Mouse (Mus musculus) G1E-ER4 (cell line): ENCODE measurements around the gene Akap8l. TPM values are rescaled to one million over a fixed set of nuclear protein-coding genes. Genes with fewer than 3 reads are reported as not detected.

Experiments
- GATA1 ChIP-seq: IDR thresholded peaks from one replicate; pipeline ENCODE4 v1.8.0; 2012; ENCODE audit warnings: low read length, inconsistent platforms
- polyA plus RNA-seq: library from polyadenylated mRNA; stranded (reverse); fragments of >175 nt; gene quantifications from 2 replicates; pipeline ENCODE4 v1.2.3, GENCODE M21; 2012

Akap8l gene
- polyA plus RNA-seq, result 105 and 134 TPM in 2 replicates

DNA sequence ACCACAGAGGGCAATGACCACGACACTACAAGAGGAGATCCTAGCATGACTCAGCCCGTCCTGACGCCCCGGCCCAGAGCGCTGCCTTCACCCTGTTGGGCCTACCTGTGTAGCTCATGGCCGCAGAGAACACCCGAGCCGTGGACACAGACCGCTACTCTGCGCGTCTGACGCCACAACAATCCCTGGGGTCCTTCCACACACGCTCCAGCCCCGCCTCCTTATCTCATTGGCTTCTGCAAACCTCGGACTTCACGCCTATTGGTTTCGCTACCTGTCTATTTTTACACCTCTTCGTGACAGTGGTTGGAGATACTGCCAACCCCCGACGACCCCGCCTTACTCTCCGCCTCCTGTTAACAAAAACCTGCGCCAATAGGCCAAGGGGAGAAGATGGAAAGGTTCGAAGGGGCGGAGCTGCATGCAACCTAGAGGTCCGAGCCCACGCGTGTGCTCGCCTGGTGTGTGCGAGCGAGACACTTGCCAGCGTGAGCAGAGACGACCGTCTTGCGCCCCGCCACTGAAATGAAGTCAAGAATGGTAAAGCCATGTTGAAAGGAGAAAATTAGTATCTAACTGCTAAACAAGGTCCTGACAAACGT, at the start of gene Akap8l:
Gene Akap8l, minus strand, starts transcription at position 226 of the 602 bp plus-strand sequence.
- TF ChIP-seq GATA1, result no peak

DNA sequence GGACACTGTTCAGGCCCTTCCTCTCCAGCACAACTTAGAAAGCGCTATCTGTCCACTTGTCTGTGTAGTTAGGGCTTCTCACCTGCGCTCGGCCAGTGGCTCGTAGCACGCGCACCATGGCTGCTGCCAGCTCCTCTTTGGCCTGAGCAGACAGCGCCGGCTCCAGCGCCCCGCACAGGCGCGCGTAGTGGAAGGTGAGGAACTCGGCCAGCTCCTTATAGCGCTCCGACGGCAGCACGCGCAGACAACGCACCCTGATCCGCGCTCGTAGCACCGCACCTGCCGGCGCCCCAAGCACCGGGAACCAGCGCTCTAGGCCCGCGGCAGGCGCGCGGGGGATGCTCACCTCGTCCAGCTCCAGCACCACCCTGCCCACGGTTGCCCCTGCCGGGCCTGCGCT, 45.9 kb upstream of the Akap8l start:
- TF ChIP-seq GATA1, result no peak

DNA sequence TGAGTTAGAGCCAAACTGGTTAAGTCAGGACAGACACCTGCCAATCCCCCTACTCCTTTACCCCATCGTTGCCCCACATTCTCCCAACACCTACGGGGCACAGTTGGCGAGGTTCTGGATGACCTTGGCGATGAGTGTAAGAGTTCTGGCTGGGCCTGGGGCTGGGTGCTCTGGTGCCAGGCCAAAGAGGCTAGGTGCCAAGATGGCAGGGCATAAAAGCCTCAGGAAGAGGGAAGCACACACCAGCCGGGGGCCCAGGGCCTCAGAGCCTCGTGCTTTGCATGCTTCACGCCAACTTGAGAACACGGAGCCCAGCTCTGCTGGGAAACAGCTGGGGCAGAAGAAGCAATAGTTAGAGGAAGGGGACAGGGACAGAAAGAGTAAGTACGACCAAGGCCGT, 43.5 kb upstream of the Akap8l start:
- TF ChIP-seq GATA1, result no peak

DNA sequence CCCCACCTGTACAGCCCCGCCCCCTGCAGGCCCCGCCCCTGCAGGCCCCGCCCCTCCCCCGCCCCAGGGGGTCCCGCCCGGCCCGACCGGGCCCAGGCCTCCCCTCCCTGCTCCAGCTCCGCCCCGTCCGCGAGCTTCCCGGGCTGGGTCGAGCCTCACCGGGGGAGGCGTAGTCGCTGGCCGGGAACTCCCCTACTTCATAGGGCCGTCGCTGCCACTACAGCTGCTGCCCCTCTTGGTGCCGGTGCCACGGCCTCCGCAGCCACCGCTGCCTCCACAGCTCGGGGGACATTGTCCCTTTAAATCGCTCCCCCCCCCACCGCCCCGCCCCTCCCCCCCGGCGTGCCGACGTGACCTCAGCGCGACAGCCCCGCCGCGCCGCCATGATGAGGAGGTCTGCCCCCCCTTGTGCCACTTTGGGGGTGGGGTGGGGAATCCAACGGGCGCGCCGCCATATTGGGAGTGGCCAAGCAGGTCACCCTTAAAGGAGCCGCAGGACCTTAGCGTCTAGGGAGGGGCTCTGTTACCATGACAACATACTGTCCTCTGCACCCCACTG, 38.8 kb upstream of the Akap8l start, which contains the start of gene Wiz:
Gene Wiz, minus strand, starts transcription at position 339 of the 559 bp plus-strand sequence.
- no peak for TF ChIP-seq GATA1

DNA sequence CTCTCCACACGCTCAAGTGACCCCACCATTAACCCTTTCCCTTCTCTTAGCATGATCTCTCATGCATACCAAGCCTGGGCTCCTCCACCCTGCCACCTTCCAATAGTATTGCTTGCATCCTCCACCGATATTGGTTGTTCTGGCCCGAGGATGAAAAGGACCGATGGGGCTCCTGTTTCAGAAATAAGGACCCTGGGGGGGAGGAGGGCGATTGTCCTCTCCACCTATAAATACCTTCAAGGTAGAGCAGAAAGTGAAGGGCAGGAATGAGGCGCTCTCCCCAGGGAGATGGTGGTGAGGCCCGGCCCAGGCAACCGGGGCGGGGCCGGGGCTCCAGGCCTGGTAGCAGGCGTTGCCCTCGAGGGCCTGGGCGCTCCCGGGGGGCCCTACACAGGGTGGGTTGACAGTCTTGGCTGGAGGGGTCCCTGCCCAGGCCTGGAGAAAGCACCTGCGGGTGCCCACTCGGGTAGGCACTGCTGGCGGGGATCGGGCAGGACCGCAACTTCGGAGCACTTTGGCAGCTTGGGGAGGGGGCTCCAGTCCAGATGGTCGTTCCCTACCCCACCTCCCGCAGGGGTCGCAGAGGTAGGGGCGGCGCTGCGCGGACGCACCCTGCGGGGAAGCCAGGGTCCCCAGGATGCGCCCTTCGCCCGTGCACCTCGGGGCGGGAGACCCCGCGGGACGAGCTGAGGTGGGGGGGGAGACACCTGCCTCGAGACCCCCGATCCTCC, 38.1 kb upstream of the Akap8l start:
- TF ChIP-seq GATA1, result no peak

DNA sequence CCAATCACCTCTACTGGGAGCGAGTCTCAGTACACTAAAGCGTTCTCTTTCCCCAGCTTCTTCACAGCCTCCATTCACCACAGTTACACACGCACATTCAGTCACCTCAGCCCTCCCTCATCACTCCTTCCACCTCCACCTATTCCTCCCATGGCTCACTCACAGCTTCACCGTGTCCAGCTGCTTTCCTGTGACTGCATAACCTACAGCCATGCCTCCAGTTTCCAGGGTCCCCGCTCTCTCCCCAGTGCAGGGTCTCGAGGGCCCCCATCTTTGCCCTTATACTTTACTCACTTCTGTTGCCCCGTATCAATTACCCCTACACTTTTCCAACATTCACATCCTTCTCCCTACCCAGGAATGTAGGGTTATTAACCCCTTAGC, 37.6 kb upstream of the Akap8l start:
- no peak for TF ChIP-seq GATA1

DNA sequence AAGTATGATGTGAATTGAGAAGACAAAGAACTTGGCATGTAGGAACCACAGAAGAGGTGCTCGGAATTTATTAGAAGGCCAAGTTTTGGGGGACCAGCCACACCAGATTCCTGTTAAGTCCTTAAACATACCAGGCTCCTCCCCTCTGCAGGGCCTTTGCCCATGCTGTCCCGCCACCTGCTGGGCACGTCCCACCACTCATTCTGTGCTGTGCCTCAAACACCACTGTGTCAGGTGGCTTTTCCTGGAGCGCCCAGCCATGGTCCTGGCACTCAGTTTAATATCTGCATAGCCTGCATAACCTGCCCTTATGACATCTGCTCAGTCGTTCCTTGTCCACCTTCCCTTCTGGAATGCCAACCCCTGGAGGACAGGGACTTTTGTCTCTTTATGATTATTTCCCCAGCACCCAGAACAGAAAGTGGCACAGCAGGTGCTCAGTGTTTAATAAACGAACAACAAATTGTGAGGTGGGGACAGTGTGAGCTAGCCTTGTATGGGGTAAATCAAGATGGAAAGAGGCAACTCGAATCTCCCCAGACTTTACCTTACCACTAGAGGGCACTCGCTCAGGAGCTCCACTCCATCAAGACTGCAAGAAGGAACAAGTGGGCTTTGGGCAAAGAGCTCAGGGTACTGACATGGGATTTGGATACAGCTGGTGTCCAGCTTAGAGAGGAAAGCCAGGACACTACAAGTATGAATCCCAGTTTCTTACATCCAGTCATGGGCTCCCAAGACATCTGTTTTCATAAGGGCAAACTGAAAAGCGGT, 36.4 kb upstream of the Akap8l start:
- no peak for TF ChIP-seq GATA1

DNA sequence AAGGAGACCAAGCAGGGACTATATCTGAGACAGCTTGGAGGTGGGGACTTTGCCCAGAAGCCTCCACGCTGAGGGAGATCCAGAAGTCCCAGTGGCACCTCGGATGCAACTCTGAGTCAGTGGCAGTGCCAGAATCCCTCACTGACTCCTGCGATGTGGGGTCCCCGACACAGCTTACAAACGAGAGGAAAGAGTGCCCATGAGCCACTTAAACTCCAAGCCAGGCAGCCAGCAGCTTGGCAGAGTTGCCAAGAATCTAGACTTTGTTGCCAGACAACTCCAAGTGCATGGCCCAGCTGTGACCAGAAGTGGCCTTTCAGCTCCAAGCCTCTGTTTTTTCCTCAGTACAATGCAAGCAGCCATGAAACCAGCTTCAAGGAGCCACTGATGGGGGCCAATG, 33.3 kb upstream of the Akap8l start:
- no peak for TF ChIP-seq GATA1

DNA sequence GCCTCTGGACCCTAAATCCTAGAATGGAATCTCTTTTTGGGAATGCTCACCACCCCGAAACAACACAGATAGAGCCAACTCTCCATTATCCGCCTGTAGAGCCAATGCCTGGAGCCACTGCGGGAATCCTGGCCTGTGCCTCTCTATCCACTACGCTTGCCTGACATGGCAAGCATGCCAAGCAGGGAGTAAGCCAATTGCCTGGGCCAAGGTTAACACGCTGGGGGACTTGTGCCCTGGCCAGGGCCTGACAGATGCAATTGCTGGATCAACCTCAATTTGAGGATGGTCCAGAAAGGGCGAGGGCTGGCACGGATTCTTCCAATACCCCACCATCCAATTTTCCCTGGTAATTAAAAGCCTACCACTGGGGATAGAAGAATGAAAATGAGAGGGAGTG, 32.2 kb upstream of the Akap8l start:
- no peak for TF ChIP-seq GATA1

DNA sequence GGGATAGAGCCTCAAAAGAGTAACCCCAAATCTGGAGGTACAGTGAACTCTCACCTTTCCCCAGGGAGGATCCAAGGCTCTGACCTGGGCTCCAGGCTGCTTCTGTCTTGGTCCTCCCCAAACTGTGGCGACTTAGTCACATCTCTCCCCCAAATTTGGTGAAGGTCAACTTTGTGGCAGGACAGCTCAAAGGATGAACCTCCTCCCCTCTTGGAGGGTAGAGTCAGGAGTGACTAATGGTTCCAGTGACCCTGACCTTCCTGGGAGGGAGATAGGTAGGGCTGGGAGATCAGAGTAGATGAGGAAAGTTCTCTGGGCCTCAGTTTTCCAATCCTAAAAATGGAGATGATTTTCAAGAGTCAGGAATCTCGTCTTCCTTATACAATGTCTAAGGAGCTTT, 28.4 kb upstream of the Akap8l start:
- no peak for TF ChIP-seq GATA1

DNA sequence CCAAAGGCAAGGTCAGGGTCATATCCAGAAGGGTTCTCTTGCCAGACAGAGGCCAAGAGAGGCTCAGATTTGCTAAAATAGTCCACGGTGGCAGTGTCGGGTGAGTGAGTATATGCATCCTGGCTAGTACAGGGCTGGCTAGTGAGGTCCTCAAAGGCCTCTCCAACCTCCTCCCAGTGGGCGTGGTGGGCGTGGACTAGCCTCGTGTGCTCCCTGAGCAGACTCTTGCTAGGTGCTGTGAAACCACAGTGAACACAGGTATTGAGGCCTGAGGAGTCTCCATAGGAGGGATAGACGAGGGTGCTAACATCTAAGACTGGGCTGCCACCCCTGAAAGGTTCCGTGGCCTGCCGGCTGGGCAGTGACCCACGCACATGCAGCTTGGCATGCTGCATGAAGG, 26.7 kb upstream of the Akap8l start:
- TF ChIP-seq GATA1, result no peak

DNA sequence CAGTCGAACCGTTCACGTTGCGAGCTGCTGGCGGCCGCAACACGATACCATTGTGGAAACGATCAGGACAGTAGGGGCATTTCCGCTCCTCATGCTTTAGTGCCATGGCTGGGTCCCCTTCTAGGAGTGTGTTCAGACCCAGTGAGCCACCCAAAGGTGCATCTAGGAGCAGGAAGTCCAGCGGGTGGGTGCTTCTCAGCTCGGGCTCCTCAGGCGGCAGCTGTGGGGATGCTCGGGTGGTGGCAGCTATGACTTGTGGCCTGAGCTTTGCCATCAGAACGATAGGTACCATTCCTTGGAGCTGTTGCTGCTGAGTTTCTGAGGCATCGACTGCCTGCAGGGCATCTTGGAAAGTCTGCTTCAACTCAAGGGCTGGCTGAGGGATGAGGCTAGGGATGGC, 26.1 kb upstream of the Akap8l start:
- no peak for TF ChIP-seq GATA1

DNA sequence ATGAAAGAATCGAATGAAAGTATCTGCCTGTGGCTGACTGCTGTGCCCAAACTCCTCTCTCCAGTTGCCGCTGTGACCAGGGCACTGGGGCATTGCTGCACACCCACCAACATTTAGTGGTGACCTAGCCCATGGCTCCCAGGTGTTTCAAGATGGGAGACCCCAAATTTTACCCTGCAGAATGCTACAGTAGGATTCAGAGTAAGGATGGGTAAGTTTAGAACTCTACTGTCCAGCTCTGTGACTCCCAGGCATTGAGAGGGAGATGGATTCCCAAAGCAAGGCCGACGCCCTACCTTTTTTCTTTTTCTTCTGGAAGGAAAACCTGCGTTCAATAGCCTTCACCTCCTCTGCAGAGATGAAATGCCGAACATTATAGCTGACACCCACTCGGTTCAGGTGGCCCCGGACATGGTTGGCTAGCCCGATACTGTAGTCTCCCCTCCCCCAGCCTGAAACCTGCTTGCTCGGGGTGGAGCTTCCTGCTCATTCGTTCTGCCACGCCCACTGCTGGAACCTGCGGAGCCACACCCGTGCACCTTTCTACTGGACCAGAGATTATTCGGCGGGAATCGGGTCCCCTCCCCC, 18.7 kb upstream of the Akap8l start:
- TF ChIP-seq GATA1, result no peak

DNA sequence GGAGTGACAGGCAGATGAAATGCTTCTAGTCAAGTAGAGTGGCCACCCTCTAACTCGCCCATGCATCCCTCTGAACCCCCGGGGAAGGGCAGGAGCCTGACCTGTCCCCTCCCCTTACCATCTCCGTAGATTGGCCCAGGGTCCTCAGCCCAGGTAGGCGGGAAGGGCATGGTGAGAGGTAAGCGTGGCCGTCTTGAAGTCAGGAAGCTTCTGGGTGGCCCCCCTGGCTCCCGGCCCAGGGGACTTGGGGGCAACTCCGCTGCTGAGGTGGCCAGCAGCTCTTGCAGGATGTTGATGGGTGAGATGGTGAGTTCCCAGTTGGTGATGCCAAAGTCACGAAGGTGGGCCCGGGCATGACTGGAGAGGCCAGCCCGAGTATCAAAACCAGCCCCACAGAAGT, 17.3 kb upstream of the Akap8l start:
- TF ChIP-seq GATA1, result no peak

DNA sequence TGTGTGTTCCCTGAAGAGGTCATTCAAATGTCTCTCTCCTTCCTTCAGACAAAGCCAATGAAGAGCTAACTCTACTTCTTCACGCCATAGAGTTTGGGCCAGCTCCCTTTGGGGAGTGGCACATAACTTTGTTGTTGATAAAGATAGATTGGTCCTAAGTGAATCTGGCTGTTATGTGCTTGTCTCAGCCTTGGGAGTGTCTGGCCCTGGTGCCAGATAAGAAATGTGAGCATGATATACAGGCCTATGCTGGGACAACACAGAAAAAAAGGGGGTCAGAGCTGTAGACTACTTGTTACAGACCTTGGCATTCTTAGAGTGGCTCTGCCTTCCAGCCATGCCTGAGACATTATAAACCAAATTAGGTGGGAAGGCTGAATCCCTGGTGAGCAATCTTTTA, 14.9 kb upstream of the Akap8l start:
- TF ChIP-seq GATA1, result no peak

DNA sequence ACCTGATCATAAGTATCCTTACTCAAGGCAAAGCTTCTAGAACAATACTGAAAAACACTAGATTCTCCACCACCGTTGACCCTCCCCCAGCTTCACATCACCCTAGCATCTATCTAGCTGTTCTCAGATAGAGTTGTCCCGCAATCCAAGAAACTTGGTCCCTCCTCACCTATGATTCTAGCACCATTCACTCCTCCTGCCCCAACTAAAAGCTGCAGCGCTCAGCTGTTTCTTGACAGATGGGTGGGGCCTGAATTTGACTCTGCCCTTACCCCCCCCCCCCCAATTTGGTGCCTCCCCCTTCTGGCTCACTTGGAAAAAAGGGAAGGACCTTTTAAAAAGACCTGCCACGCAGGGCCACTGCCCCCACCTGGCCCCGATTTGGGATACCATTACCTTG, 14.4 kb upstream of the Akap8l start:
- TF ChIP-seq GATA1, result no peak
